Mouse (Mus musculus): ENCODE measurements around the gene 3110040N11Rik. TPM values are rescaled to one million over a fixed set of nuclear protein-coding genes. Genes with fewer than 3 reads are reported as not detected.
"Not testable (repeated sequence)": the region's sequence is repeated elsewhere in the genome, so short reads cannot be mapped to it uniquely, and the experiment has no call there.

The 3110040N11Rik gene
- 32.6 and 34.0 TPM in 2 replicates for polyA plus RNA-seq (2011; ENCODE audit: insufficient read depth, insufficient read length, low read depth, missing spikeins)

DNA sequence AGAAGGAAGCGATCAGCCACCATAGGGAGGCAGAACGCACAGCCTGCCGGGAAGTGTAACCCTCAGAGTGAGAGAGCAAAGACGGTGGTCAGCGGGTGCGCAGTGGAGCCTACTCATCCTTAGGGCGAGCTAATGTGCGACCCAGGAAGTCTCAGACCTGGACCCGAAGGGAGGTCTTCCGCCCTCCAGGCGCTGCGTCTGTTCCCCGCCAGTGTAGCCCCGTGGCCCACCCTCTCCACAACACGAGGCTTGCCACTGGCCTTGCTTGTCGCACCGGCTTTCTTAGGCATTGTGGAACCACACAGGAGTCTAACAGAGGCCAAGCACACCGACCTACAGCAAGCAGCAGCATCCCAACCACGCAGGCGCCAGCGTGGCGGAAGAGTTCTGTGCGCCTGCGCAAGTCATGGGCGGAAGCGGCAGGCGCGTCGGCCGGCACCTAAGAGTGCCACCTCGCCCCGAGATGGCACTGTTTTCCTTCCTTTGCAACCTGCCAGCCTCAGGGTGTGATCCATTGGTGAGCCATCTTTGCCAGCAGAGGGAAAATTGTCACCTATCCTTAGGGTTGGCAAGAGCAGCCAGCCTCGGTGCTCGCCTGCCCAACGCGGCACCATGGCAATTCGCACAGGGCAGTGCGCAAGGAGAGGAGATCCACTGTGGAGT, at the start of gene 3110040N11Rik:
3110040N11Rik (minus strand) TSS at position 384 of the 663 bp plus-strand sequence.
- H3K27me3 ChIP-seq (ENCODE audit: control insufficient read depth, insufficient read depth, low read length, poor library complexity, severe bottlenecking) = no peaks in the 10 kb centered on the region
- H3K9me3 ChIP-seq (replicated peaks; ENCODE audit: control insufficient read depth, insufficient read depth, low read length, poor library complexity, severe bottlenecking) = no peaks in the 10 kb centered on the region
- H3K36me3 ChIP-seq (ENCODE audit: control insufficient read depth, insufficient read depth, low read length, poor library complexity, severe bottlenecking) = peaks cover 3% of the 10 kb centered on the region; the same call in 1 of the 2 replicates
- peak within 1 kb of the TSS; percentile 48 for H3K27ac ChIP-seq (ENCODE audit: insufficient read depth, low read length)
- TF ChIP-seq POLR2A (IDR thresholded peaks at IDR 0.05; ENCODE audit: insufficient read depth, low read length) (peak; percentile 76), CTCF (IDR thresholded peaks at IDR 0.05; ENCODE audit: low read depth, low read length) (peak; percentile 28), EP300 (IDR thresholded peaks at IDR 0.05; ENCODE audit: insufficient read depth, low read depth, low read length) (no peak)
- H3K4me1 ChIP-seq (ENCODE audit: control insufficient read depth, insufficient read depth, low read length) = no peaks in the 10 kb centered on the region
- peak within 1 kb of the TSS; percentile 28 for H3K9ac ChIP-seq (ENCODE audit: low read depth, poor library complexity, severe bottlenecking)
- peak within 1 kb of the TSS; percentile 76 for H3K4me3 ChIP-seq (ENCODE audit: low read depth, low read length)

DNA sequence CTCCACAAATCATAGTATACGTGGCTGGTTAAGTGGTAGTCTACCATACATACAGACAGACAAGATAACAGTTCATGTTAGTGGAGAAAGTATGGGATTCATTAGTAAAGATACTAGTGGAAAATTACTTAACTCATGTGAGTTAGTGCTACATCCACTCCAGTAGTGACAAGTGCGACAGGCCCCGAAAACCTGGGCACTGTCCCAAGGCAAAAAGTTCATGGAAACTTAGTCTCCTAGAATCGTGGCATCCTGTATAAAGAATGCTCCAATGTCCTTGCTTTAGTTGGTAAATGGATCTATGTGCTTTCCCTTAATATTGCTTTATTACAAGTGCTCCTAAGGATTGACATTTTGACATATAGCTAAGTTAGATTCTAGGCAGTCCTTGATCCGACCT, 48.5 kb upstream of the 3110040N11Rik start:
- H3K4me3 ChIP-seq (ENCODE audit: low read depth, low read length); H3K9me3 ChIP-seq (replicated peaks; ENCODE audit: control insufficient read depth, insufficient read depth, low read length, poor library complexity, severe bottlenecking): not testable (repeated sequence)

DNA sequence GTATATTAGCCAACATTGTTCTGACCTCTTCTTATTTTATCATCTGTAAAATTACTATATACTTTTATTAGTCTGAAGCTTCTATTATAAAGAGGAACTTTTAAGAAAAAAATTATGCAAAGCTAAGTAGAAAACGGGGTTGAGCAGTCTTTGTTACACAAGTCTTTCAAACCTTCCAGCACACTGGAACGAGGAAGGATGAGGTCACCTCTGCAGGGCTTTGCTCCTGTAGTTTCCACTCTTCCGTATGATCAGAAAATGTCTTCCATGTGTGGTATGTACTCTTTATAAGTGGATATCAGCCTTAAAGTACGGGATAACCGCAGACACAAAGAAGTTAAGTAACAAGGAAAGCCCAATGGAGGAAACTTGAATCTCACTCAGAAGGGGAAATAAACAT, 46.2 kb upstream of the 3110040N11Rik start:
- Histone ChIP-seq H3K27me3 (ENCODE audit: control insufficient read depth, insufficient read depth, low read length, poor library complexity, severe bottlenecking) (no peaks in the 10 kb centered on the region), H3K9me3 (replicated peaks; ENCODE audit: control insufficient read depth, insufficient read depth, low read length, poor library complexity, severe bottlenecking) (no peaks in the 10 kb centered on the region; the same call in 1 of the 2 replicates), H3K4me1 (ENCODE audit: control insufficient read depth, insufficient read depth, low read length) (no peaks in the 10 kb centered on the region), H3K4me3 (ENCODE audit: low read depth, low read length) (no peak overlapping the region), H3K36me3 (ENCODE audit: control insufficient read depth, insufficient read depth, low read length, poor library complexity, severe bottlenecking) (no peaks in the 10 kb centered on the region), H3K27ac (ENCODE audit: insufficient read depth, low read length) (no peak overlapping the region), H3K9ac (ENCODE audit: low read depth, poor library complexity, severe bottlenecking) (no peak overlapping the region)
- no peak for TF ChIP-seq POLR2A (IDR thresholded peaks at IDR 0.05; ENCODE audit: insufficient read depth, low read length)
- no peak for TF ChIP-seq EP300 (IDR thresholded peaks at IDR 0.05; ENCODE audit: insufficient read depth, low read depth, low read length)
- no peak for TF ChIP-seq CTCF (IDR thresholded peaks at IDR 0.05; ENCODE audit: low read depth, low read length)

More for the DNA sequence above, 48.5 kb upstream of the 3110040N11Rik start:
- not testable (repeated sequence) for H3K9ac ChIP-seq (ENCODE audit: low read depth, poor library complexity, severe bottlenecking); H3K4me1 ChIP-seq (ENCODE audit: control insufficient read depth, insufficient read depth, low read length); H3K27ac ChIP-seq (ENCODE audit: insufficient read depth, low read length); H3K36me3 ChIP-seq (ENCODE audit: control insufficient read depth, insufficient read depth, low read length, poor library complexity, severe bottlenecking); H3K27me3 ChIP-seq (ENCODE audit: control insufficient read depth, insufficient read depth, low read length, poor library complexity, severe bottlenecking)

DNA sequence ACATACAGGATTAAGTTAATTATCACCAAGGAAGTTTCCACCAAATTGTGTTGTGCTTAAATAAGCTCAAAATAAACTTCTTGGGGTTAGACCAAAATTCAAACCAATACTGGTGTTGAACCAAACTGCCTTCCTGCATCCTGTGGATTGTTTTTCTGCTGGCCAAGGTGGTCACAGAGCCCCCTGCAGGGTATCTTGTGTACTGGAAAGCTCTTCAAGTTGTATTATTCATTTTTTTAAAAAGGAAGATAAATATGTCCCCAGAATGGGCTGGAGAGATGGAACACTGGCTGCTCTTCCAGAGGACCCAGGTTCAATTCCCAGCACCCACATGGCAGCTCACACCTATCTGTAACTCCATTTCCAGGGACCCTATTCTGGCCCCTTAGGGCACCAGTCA, 45.6 kb upstream of the 3110040N11Rik start:
- no peaks in the 10 kb centered on the region for H3K27me3 ChIP-seq (ENCODE audit: control insufficient read depth, insufficient read depth, low read length, poor library complexity, severe bottlenecking)
- no peaks in the 10 kb centered on the region for H3K4me1 ChIP-seq (ENCODE audit: control insufficient read depth, insufficient read depth, low read length)
- no peaks in the 10 kb centered on the region for H3K36me3 ChIP-seq (ENCODE audit: control insufficient read depth, insufficient read depth, low read length, poor library complexity, severe bottlenecking)
- H3K4me3 ChIP-seq (ENCODE audit: low read depth, low read length) = no peak overlapping the region
- H3K9ac ChIP-seq (ENCODE audit: low read depth, poor library complexity, severe bottlenecking) = no peak overlapping the region
- H3K27ac ChIP-seq (ENCODE audit: insufficient read depth, low read length) = no peak overlapping the region
- H3K9me3 ChIP-seq (replicated peaks; ENCODE audit: control insufficient read depth, insufficient read depth, low read length, poor library complexity, severe bottlenecking) = no peaks in the 10 kb centered on the region; the same call in 1 of the 2 replicates
- TF ChIP-seq CTCF (IDR thresholded peaks at IDR 0.05; ENCODE audit: low read depth, low read length) = no peak
- no peak for TF ChIP-seq EP300 (IDR thresholded peaks at IDR 0.05; ENCODE audit: insufficient read depth, low read depth, low read length)
- no peak for TF ChIP-seq POLR2A (IDR thresholded peaks at IDR 0.05; ENCODE audit: insufficient read depth, low read length)

DNA sequence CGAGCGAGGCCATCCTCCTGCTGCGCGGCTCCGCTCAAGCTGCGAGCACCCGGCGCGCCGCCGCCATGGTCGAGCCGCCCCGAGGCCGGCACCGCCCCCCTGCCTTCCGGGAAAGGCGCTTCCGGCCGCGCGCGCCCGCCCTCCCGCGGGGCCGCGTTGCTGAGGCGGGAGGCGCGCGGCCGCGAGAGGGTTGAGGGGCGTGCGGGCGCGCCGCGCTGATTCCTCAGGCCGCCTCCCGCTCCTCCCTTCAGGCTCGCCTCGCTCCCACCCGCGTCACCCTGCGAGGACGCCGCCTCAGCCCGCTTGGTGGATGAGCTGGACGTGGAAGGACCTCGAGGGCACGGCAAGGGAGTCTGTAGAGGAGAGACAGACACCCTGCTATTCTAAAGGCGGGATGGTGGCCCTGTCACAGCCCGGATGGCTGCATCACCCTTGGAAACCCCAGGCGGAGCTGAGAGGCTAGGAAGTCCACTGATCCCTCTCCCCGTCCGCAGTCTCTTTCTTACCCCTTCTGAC, 40.2 kb upstream of the 3110040N11Rik start, which contains the start of gene Btbd1:
Btbd1 (minus strand) TSS at position 53 of the 516 bp plus-strand sequence.
- Histone ChIP-seq H3K4me1 (ENCODE audit: control insufficient read depth, insufficient read depth, low read length) (no peaks in the 10 kb centered on the region), H3K9me3 (replicated peaks; ENCODE audit: control insufficient read depth, insufficient read depth, low read length, poor library complexity, severe bottlenecking) (no peaks in the 10 kb centered on the region), H3K27me3 (ENCODE audit: control insufficient read depth, insufficient read depth, low read length, poor library complexity, severe bottlenecking) (no peaks in the 10 kb centered on the region), H3K9ac (ENCODE audit: low read depth, poor library complexity, severe bottlenecking) (peak within 1 kb of the TSS; percentile 91), H3K4me3 (ENCODE audit: low read depth, low read length) (peak within 1 kb of the TSS; percentile 93), H3K27ac (ENCODE audit: insufficient read depth, low read length) (peak within 1 kb of the TSS; percentile 28; the same call in 1 of the 2 replicates), H3K36me3 (ENCODE audit: control insufficient read depth, insufficient read depth, low read length, poor library complexity, severe bottlenecking) (no peaks in the 10 kb centered on the region)
- no peak for TF ChIP-seq CTCF (IDR thresholded peaks at IDR 0.05; ENCODE audit: low read depth, low read length)
- no peak for TF ChIP-seq POLR2A (IDR thresholded peaks at IDR 0.05; ENCODE audit: insufficient read depth, low read length)
- TF ChIP-seq EP300 (IDR thresholded peaks at IDR 0.05; ENCODE audit: insufficient read depth, low read depth, low read length) = no peak

DNA sequence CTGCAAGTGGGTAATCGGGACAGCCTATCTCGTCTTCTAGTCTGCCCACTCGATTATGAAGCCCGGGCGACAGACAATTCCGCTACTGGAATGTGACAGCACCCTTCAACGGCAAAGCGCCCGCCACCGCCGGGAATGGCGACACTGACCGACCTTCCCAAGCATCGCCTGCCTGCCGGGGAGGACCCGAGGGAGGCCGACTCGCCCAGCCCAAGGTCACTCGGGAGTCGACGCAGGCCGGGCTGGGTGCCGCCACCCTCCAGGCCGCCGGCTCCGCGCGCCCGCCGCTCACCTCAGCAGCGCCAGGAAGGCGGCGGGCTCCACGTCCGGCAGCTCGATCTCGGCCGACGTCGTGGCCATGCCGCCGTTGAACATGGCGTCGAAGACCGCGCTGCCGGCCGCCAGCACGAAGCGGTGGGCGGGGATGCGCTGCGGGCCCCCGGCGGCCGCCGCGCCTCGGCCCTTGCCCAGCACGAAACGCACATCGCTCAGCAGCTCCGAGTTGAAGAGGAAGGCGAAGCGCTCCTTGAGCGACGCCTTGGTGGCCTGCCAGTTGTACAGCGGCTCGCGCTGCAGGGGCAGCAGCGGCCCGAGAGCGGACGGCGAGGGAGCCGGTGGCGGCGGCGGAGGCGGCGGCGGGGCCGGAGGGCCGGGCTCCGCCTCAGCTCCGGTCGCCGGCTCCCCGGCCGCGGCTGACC, 39.6 kb upstream of the 3110040N11Rik start:
- H3K27ac ChIP-seq (ENCODE audit: insufficient read depth, low read length) = no peak overlapping the region

More for the DNA sequence above, 39.6 kb upstream of the 3110040N11Rik start:
- Histone ChIP-seq H3K36me3 (ENCODE audit: control insufficient read depth, insufficient read depth, low read length, poor library complexity, severe bottlenecking) (no peaks in the 10 kb centered on the region), H3K27me3 (ENCODE audit: control insufficient read depth, insufficient read depth, low read length, poor library complexity, severe bottlenecking) (no peaks in the 10 kb centered on the region), H3K9me3 (replicated peaks; ENCODE audit: control insufficient read depth, insufficient read depth, low read length, poor library complexity, severe bottlenecking) (no peaks in the 10 kb centered on the region), H3K4me1 (ENCODE audit: control insufficient read depth, insufficient read depth, low read length) (no peaks in the 10 kb centered on the region), H3K4me3 (ENCODE audit: low read depth, low read length) (peak overlapping the region; percentile 68), H3K9ac (ENCODE audit: low read depth, poor library complexity, severe bottlenecking) (peak overlapping the region; percentile 91)
- TF ChIP-seq CTCF (IDR thresholded peaks at IDR 0.05; ENCODE audit: low read depth, low read length) (no peak), POLR2A (IDR thresholded peaks at IDR 0.05; ENCODE audit: insufficient read depth, low read length) (no peak), EP300 (IDR thresholded peaks at IDR 0.05; ENCODE audit: insufficient read depth, low read depth, low read length) (no peak)

Measured in ES-Bruce4 (cell line).